Mouse (Mus musculus) heart, postnatal 10 days (tissue): ENCODE measurements at regions not wholly inside any gene's neighbourhood (a gene's known extent, or its start where the extent isn't known, plus 50 kb on each side); places are given as distances from the start of the nearest gene placed in this dataset.

Source experiments
- DNase-seq, 2 experiments: peaks; one replicate each; pipeline ENCODE4 v3.0.0; 2021
- intact Hi-C: fragments of 180-260 bp; cut with DNase I; formaldehyde crosslinking; loops from one replicate; pipeline ENCODE4 v1.15.1; 2025

DNA sequence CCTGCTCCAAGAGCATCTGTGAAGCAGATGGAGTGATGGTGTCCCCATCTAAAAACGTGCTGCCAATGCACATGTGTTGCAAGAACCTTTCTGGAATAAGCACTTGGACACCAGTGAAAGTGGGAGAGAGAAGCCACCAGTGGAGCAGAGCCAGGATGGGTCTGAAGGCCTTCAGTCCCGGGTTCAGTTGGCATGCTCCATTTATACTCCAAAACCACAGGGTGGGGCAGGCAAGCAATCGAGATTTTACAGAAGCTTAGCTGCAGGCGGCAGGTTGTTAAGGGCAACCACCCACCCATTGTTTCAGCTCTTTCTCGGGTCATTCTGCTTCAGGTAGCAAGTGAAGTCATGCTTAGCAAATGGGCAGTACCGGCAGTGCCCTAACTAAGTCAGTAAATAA, 51.8 kb upstream of the Sv2b start:
- DNase-seq = no peak
- intact Hi-C loops = no loop called here

DNA sequence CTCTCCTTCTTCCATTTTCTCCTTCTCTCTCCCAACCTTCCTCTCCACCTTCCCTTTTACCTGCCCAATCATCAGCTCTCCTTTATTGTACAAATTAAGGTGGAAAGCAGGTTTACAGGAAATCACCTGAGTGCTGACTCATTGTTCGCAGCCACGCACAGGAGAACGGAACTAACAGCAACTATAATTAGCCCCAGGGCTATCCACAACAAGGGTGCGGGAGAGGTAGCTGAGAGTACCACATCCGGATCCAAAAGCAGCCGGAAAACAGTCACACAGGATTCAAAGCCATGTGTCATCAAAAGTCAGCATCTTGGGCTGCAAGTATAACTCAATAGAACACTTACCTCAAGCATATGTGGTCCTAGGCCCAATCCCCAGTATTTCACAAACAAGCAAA, 53.5 kb upstream of the Sv2b start:
- DNase-seq = no peak
- intact Hi-C loops = no loop called here

DNA sequence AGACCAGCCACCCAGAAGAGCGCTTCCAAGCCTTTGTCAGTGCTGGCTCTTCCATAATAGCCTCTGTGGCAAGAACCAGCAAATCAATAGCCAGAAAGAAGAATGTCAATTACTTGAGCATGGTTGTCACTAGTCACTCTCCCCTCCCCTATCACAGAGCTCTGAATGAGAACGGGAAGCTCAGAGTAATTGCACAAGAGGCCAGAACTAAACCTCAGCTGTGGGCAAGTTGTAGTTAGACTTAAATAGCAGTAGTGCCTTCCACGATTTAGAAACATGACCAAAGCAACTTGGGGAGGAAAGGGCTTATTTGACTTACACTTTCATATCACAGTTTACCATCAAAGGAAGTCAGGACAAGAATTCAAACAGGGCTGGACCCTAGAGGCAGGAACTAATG, 56.4 kb upstream of the Sv2b start:
- intact Hi-C loops = loop anchor here (5.0 kb wide), 2 partner anchors 462 to 993 kb away; no protein-coding TSS in a partner anchor
- DNase-seq = no peak

DNA sequence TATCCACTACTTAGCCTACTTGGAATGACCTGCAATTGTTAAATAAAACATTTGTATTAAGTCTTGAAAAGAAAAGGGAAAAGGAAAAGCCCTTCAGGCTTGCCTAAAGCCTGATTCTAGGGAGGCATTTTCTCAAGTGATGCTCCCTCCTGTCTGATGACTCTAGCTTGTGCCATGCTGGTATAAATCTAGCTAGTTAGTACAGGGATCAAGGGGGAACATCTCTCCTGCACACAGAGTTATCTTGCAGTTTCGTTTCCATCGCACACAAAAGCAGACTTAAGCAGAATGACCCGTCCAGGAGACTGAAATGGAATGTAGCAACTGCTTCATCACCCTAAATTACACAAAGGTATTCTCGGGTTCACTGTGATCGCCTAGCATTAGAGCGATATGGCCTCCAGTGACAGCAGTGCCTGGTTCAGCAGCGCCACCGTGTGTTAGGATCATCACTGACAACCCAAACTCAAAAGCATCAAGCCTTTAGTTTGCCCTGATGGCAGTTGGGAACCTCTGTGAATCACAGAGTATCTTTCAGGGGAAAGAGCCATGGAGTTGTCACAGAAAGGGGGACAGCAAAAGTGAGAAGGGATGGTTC, 57.3 kb upstream of the Sv2b start:
- intact Hi-C loops = loop anchor here (1.0 to 5.0 kb wide), 3 partner anchors 231 to 994 kb away; no protein-coding TSS in a partner anchor
- DNase-seq = peak; percentile 82 to 90

DNA sequence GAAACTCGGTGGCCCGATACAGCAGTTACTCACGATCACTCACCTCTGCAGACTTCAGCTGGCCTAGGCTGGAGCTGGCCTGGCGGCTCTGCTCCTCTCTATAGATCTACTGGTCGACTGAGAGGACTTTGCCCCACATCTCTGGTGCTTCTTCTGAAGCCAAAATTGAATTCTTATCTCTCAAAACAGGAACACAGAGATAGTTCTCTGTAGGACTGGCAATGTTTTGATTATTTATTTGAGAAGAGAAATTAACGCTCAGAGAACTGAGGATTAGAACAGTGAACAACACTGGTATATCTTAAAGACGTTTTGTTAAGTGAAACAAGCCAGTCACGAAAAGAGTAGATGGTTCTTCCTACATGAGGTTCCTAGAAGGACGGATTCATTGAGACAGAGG, 59.3 kb upstream of the Sv2b start:
- intact Hi-C loops = loop anchor here (5.0 kb wide), 2 partner anchors 459 to 996 kb away; no protein-coding TSS in a partner anchor
- DNase-seq = no peak

DNA sequence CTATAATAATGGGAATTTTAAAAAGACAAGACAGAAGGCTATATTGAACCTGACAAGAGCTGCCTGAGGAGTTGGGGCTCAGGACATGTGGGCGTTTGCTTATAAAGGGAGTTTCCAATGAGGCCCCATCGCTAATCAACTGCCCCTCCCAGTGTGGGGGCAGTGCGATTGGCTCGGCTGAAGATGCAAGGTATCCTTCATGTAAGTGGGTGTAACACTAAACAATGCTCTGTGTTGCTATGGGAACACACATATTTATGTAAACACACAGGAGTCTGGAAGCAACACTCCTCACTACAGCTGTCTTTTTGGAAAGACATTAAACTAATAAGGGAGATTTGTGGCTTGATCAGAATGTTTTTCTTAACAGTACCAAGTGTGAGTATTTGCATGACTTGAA, 60.3 kb upstream of the Sv2b start:
- intact Hi-C loops = loop anchor here (5.0 kb wide), 2 partner anchors 458 to 997 kb away; no protein-coding TSS in a partner anchor
- DNase-seq = no peak

DNA sequence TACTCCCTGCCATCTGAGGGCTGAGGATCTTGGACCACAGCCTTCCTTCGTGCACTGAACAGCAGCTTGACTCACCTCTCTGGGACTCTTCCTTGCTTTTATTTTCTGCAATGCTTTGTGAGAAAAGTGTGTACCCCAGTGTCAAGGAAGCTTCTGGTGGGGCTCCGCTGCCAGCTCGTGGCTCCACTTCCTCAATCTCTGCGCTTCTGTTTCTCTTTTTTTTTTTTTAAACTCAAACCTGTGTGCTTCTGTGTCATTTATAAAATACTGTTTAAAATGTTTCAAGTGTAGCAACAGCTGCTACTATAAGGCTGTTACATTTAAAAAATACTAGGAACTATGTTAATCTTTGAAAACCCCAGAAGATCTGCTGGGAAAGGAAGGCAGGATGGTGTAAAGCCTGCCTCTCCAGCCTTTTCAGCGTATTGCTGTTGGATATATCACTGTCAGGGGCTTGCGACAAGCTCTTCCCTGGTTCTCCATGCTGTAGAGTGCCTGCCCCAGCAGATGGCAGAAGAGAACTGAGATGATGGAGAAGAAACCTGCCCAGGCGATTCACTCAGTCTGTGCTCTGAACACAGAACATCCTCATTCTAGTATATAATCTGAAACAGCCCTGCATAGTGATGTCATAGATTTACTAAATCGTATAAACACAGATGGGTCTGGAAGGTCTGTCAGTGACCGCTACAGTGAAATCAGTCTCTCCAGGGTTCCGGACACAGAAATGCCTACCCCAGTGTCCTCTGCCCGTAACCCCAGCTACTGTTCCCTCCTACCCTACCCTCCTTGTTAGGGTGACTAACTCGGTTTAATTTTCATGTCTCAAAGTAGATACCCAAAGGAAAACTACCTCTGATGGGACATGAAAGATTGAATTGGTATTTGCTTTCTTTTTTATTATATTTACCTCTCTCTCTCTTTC, 61.8 kb upstream of the Sv2b start:
- peak; percentile 92 to 93 for DNase-seq
- intact Hi-C loops = loop anchor here (1.0 to 5.0 kb wide), 2 partner anchors 184 to 371 kb away; no protein-coding TSS in a partner anchor

DNA sequence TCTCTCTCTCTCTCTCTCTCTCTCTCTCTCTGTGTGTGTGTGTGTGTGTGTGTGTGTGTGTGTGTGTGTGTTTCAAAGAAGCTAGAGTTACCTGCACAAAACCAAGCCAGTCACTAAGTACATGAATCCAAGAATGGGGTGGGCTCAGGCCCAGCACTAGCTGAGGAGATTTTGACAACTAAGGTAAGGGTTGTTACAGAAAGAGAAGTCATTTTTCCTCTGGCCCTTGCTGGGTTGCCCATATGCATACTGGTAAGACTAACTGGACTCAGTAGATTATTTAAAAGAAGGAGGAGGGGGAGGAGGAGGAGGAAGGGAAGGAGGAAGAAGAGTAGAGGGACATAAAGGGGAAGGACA, 62.4 kb upstream of the Sv2b start:
- intact Hi-C loops = loop anchor here (1.0 to 5.0 kb wide), 2 partner anchors 184 to 371 kb away; no protein-coding TSS in a partner anchor

DNA sequence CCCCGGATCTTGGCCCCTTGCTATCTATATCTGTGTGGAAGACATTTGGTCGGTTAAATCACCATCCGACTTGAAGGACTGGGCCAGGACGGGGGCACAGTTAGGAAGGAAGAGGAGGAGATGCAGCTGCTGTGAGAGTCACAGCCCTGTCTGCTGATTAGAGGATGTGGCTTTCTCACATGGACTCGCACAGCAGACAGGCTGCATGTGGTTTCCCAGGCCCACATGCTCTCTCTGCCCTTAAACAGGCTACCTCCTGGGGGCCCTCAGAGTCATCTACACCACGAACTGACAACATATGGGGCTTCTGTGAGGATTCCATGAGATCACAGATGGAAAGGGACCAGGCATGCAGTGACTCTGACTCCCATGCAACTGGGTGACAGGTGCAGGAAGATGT, 62.9 kb upstream of the Sv2b start:
- intact Hi-C loops = loop anchor here (1.0 to 5.0 kb wide), 3 partner anchors 183 to 509 kb away; no protein-coding TSS in a partner anchor
- peak; percentile 42 to 45 for DNase-seq

More for the DNA sequence above, 62.4 kb upstream of the Sv2b start:
- no peak for DNase-seq

DNA sequence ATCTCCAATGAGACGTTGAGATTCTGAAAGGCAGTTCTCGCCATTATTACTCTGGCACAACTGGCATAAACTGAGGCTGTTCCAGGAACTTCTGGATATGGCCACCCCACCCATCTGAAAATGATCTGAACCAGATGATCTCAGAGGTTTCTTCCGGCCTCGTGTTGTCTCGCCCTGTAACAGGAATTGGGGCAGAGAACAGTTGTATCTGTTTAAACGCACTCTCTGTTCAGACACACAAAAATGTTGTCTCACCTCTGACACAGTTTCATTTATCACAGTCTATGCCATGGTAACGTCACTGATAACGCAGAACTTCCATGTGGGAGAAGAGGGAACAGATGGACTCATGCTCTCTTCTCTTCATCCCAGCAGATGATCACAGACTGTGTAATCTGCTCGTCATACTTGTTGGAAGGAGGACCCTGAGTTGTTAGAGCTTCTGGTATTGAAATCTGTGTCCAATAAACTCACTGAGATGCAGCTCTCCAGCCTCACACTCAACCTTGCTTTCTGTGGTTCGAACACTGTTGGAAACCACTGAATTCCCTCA, 63.9 kb upstream of the Sv2b start:
- peak in 1 of 2 experiments; percentile 12 for DNase-seq
- intact Hi-C loops = loop anchor here (2.0 to 5.0 kb wide), 2 partner anchors 369 to 508 kb away; no protein-coding TSS in a partner anchor

DNA sequence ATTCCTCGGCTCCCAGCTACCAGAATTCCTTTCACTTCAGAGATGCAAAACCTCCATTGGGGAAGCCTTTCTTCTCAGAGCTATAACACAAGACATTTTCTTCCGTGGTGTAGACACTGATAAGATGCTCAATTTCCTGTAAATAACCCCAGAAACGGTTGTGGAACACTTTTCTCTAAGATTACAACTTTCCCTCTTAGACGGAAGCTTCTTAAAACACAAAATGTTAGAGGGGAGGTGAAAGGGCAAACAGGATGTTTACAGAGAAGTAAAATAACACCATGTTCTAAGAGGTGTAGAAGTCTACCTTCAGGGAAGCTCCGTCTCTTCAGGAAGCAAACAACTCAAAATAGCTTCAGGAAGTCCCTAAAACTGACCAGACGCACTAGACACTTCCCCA, 65.4 kb upstream of the Sv2b start:
- DNase-seq = no peak
- intact Hi-C loops = loop anchor here (5.0 kb wide), 1 partner anchor 368 kb away; no protein-coding TSS in a partner anchor

DNA sequence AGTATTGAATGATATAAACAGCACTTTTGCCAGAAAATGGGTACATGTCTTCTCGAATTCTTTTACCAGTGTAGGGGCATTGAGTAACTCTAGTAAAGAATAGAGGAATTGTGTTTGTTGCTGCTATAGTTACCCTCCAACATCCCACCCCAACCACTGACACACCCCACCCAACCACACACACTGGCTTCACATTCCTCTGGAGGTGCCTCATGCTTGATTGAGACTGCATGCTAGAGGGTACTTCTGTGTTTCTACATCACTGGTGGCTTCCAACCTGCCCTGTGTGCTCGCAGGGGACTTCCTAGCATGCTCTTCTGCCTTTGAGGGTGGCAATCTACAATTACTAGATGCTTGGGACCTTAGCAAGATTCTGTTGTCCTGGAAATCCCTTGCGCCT, 70.5 kb upstream of the Sv2b start:
- intact Hi-C loops = no loop called here
- no peak for DNase-seq

DNA sequence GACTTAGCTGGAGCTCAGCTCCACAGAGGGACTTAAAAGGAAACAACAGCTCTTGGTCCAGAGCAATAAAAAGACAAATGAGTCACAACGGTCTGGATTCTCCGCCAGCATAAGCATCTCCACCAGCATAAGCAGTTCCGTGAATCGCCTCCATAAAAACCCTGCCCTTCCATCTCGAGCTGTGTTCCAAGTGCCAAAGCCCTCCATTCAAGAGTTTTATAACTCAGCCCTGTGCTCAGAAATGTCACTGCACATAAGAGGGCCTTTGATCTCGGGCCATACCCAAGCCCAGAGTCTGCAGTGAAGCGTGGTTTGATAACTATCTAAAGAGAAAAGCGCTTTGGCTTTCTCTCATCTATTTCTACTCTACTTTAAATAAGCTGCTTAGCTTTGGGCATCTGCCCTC, 70.8 kb upstream of the Akap13 start:
- no peak for DNase-seq
- intact Hi-C loops = no loop called here

DNA sequence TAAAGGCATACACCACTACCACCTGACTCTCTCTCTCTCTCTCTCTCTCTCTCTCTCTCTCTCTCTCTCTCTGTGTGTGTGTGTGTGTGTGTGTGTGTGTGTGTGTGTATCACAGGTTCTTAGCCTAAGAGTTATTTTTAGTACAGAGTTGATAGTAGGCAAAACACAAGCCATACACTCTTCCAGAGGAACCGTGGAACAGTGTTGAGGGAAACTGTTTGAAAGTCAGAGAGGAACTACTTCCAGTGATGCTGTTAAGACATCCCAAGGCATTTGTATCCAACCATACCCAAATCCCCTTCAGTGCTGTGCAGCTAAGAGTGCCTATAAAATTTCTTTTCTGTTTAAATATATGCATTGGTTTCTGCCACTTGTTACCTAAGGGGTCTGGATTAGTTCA, 68.3 kb upstream of the Akap13 start:
- intact Hi-C loops = no loop called here
- DNase-seq = no peak

DNA sequence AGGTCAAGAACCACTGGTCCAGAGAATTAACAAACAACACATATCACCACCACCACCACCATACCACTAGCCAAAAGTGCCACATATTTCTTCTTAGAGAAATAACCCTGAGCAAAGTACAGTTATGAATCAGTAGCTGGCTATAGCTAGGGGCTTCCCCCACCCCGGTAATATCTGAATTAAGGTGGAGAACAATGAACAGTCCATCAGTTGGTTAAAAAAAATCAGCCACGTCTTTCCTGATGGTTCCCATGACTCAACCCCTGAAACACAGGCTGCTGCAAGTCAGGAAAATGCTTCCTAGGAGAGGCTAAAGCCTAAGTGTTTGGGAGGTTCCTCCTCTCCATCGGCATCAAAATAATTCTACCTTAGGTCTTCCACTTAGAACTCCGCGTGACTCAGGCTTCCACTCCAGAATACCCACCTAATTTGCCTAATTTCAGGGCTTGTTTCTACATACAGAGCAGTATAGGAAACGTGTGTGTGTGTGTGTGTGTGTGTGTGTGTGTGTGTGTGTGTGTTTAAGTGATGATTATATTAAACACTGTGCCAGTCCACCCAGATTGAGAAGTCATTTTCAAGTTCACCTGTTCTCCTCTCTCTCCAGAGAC, 67.4 kb upstream of the Akap13 start:
- no peak for DNase-seq
- intact Hi-C loops = no loop called here

DNA sequence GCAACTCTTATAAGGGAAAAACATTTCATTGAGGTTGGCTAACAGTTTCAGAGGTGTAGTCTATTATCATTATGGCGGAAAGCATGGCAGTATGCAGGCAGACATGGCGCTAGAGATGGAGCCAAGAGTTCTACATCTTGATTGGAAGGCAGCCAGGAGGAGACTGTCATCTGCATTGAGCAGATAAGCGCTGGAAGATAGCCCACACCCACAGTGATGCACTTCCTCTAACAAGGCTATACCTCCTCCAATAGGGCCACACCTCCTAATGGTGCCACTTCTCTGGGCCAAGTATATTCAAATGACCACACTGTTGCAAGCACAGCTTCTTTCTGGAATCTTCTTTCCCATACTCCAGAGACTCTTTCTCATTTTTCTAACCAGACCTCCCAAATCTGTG, 65.2 kb upstream of the Akap13 start:
- intact Hi-C loops = no loop called here

DNA sequence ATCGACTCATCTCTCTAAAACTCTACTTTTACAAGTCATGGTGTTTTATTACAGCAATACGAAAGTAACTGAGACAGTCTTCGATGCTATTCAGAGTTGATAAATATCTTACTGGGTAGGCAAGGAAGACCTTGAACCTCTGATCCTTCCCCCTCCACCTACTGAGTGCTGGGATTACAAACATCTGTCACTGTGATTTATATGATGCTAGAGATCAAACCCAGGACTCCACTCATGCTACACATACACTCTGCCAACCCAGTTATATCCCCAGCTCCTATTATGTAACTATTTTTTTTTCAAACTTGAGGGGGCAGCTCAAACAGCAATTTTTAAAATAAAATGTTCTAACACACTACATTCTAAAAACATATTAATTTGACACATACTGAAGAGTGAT, 62.6 kb upstream of the Akap13 start:
- no peak for DNase-seq
- intact Hi-C loops = no loop called here

More for the DNA sequence above, 65.2 kb upstream of the Akap13 start:
- DNase-seq = no peak

DNA sequence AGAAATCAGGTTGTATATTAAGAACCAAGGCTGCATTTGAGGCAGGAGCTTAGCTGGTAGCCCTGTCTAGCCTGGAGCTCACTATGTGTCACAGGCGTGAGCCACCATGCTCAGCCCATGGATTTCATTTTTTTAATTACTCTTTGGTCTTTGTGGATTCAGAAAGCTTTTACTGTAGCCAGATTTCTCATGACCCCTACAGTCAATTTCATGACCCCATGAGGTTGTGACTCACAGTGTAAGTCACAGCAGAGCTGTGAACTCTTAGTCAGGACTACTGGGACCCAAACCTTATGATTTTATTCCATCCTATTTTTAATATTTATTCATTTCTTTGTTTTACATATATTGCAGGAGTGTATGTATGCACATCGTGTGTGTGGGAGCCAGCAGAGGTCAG, 61.9 kb upstream of the Akap13 start:
- DNase-seq = no peak
- intact Hi-C loops = no loop called here

DNA sequence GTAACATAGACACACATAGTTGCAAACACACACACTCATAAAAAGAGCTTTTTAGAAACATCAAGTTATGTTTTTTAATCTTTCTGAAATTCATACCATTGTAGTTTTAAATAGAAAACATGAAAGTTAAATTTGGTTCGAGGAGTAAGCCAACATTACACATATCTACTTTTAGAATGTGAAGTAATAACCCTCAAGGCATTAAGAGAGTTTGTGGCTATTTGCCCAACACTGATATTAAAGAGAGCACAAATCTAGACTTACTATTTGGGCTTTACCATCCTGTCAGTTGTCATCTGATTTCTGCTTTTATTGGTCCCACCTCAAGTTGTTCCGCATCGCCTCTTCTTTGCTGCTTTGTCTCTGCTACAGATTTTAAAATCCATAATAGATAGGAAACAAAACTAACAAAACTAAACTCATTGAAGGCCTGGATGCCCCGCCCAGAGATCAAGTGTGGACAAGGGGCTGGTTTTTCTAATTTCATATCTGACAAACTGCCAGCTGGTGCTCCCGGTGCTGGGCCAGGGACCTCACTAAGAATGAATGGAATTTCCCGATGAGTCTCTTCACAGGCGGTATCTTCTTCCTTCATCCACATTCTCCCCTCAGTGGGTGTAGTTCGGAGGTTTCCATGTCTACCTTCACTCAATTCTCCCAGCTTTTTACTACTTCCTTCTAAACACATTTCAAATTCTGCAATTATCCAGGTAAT, 60.3 kb upstream of the Akap13 start:
- peak in 1 of 2 experiments; percentile 43 for DNase-seq
- intact Hi-C loops = loop anchor here (5.0 kb wide), 1 partner anchor 217 kb away; no protein-coding TSS in a partner anchor

DNA sequence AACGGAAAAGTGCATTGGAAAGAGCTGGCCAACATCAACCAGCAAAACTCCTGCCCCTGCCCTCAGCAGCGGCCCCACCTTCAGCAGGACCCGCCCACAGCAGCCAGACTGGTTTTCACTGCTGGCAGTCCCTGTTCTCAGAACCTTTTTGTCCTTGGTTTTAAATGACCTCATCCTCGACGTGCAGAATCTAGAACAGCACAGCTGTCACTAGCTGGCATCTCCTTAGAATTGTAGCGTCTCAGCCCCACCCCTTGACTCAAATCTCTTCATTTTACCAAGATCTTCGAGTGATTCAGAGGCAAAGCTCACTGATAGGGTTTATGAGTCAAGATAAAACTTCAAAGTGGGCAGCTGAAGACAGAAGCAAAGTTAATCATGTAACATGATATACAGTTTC, 57.8 kb upstream of the Akap13 start:
- peak; percentile 49 to 58 for DNase-seq
- intact Hi-C loops = loop anchor here (5.0 kb wide), 1 partner anchor 215 kb away; no protein-coding TSS in a partner anchor
